Mouse (Mus musculus) layer of hippocampus, adult 2 months (tissue): ENCODE results near the gene Gm11037. TPM values are rescaled to one million over a fixed set of nuclear protein-coding genes. Genes with fewer than 3 reads are reported as not detected.

Source experiments
- DNase-seq, 2 experiments: peaks; one replicate each; pipeline ENCODE4 v3.0.0; 2022; ENCODE audit warnings: low spot score in 2 of 2
- H3K27ac ChIP-seq: fragments of 200-600 bp; 2 replicates; pipeline ENCODE4 v1.8.1; 2022
- H3K4me3 ChIP-seq: fragments of 200-600 bp; 2 replicates; pipeline ENCODE4 v1.8.1; 2022; ENCODE audit warnings: mild to moderate bottlenecking
- CTCF ChIP-seq: fragments of 200-600 bp; conservative IDR thresholded peaks from 2 replicates; pipeline ENCODE4 v1.8.1; 2022; ENCODE audit warnings: antibody characterized with exemption, mild to moderate bottlenecking, moderate library complexity
- total RNA-seq, 2 experiments: library from RNA; stranded (reverse); gene quantifications; 2 replicates each; pipeline ENCODE4 v1.2.3; 2021

Gm11037 gene
- total RNA-seq, 2 experiments from 2014 or later = not detected

- no peak for TF ChIP-seq CTCF
- no peak overlapping the region for H3K27ac ChIP-seq
- H3K4me3 ChIP-seq = no peak overlapping the region
- DNase-seq = no peak
Measured at GRCm38 (mm10) chr2:131105989-131106388, 27.3 kb upstream of the Gm11037 start.

- Histone ChIP-seq H3K4me3 (no peak overlapping the region), H3K27ac (no peak overlapping the region)
- TF ChIP-seq CTCF = no peak
- no peak for DNase-seq
Measured at GRCm38 (mm10) chr2:131118968-131119574, 14.2 kb upstream of the Gm11037 start.

DNA sequence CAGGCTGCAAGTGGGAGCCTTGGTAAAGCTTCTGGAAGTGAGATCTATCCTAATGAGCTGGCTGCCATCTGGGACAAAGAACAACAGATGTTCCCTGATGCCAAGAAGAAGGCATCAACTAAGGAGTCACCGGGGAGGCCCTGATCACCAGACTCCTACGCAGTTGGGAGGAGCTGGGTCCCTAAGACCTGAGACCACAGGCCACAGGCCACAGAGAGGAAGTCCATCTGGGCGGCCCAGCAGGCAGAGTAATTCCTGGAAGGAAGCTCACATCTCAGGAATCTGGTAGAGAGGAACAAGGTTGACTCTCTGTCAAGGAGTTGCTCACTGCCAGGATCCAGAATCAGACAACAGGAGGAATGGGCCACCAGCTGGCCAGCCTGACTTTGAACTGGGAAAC is 9.1 kb upstream of the Gm11037 start:
- peak; percentile 41 to 55 for DNase-seq
- peak overlapping the region; percentile 18; the same call in 1 of the 2 replicates for H3K27ac ChIP-seq
- H3K4me3 ChIP-seq = no peak overlapping the region
- TF ChIP-seq CTCF = no peak

- no peak overlapping the region for H3K27ac ChIP-seq
- no peak for TF ChIP-seq CTCF
- no peak overlapping the region for H3K4me3 ChIP-seq
- DNase-seq = no peak
Measured at GRCm38 (mm10) chr2:131125157-131125963, 7.9 kb upstream of the Gm11037 start.

DNA sequence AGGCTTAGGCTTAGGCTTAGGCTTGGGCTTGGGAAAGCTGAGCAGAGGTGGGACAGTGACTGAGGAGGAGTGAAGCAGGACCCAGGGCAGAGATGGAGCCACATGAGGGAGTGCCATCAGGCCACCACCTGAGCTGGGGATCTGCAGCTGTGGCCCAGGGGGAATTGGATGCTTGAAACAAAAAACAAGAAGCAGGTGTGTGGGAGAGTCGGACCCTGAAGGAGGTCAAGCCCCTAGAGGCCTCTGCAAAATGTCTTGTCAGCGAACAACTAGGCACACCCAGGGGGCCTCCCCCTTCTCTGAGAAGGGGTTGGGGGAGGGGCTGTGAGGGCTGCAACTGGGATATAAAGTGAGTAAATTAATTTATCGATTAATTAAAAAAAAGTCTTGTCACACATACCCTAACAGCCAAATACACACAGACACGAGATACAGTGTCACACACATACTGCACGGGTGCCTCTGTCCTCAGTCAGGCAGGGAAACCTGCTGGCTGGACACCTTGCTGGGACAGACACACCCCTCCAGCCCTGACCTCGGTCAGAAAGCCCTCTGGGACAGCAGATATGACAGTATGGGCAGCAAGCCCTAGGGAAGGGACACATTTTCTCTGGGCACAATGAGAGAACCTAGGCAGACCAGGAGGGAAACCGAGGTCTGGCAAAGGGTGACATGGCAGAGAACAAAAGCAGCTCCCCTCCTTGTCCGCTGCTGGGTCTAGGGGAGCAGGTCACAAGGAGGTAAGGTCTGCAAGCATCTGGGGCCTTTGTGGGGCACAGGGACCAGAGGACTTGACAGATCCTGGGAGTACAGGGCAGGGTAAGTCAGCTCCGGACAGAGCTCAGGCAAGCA is 7.1 kb upstream of the Gm11037 start:
- peak overlapping the region; percentile 24 for H3K27ac ChIP-seq
- DNase-seq = no peak
- H3K4me3 ChIP-seq = no peak overlapping the region
- no peak for TF ChIP-seq CTCF

DNA sequence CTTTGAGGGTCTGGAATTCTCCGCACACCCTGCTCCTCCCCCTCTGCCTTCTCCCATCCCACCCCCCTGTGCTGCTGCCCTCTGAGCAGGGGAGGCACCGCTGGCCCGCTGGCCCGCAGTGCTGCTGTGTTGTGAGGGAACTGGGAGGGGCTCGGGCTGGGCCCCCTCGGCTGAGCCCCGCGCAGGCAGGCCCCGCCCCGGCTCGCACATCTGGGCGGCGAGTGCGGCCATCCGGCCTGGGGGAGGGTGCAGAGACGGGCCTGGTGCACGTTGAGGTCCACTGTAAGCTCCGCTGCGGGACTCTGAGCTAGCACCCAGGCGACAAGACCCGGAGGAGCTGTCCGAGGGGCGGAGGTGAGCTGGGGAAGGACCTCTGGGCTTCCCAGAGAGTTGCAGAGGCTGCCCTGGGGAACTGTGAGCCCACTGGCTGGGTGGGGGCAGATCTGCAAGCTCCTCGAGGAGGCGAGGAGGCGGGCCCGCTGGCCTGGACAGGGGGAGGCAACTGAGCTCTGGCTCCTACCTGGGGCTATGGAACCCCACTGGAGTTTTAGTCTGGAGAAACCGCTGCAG is 6.1 kb upstream of the Gm11037 start, which contains the start of gene Hspa12b:
Gene Hspa12b (plus strand): TSS at position 120 of the 570 bp plus-strand sequence.
- peak within 1 kb of the TSS; percentile 47 for H3K4me3 ChIP-seq
- DNase-seq = no peak
- no peak for TF ChIP-seq CTCF
- H3K27ac ChIP-seq = peak within 1 kb of the TSS; percentile 73

DNA sequence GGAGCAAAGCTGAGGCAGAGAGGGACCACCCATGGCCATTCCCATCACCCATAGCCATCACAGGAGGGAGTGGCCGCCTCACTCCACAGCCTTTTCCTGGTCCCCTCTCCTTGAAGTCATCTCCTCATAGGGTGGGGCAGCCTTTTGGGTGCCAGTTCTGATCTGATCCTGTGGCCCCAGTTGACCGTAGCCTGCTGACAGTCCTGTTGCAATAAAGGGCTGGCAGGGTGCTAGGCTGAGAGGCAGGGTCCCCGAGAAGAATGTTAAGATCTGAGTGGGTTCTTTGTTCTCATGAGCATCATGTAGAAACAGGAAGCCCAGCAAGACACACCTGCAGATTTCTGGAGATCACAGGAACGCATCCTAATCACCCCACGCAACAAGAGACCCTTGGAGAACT is 5.1 kb upstream of the Gm11037 start:
- H3K27ac ChIP-seq = peak overlapping the region; percentile 73
- no peak for DNase-seq
- TF ChIP-seq CTCF = no peak
- peak overlapping the region; percentile 47; the same call in 1 of the 2 replicates for H3K4me3 ChIP-seq

- H3K27ac ChIP-seq = peak overlapping the region; percentile 46; the same call in 1 of the 2 replicates
- TF ChIP-seq CTCF = no peak
- DNase-seq = no peak
- no peak overlapping the region; the same call in 1 of the 2 replicates for H3K4me3 ChIP-seq
Measured at GRCm38 (mm10) chr2:131128636-131129157, 4.6 kb upstream of the Gm11037 start.

DNA sequence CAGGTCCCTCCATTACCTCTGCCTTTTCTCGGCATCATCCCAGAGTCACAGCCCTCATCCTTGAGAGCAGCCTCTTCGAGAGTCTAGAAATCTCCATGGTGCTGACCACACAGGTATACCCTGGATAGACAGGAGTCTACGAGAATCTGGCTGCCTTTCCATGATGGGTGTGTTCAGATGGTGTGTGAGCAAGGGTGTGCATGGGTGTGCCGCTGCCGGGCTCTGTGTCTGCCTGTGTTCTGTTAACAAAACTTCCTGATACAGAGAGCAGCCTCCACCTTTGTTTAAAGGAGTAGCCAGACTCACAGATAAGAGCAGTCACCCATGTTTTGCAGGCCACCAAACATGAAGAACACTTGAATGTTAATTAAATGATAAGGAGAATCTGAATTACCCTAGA is 3.5 kb upstream of the Gm11037 start:
- Histone ChIP-seq H3K27ac (peak overlapping the region; percentile 46; the same call in 1 of the 2 replicates), H3K4me3 (no peak overlapping the region)
- TF ChIP-seq CTCF = no peak
- DNase-seq = no peak

GRCm38 (mm10) chr2:131130849-131131248 is 2.4 kb upstream of the Gm11037 start:
- no peak overlapping the region for H3K4me3 ChIP-seq
- DNase-seq = no peak
- TF ChIP-seq CTCF = no peak
- H3K27ac ChIP-seq = no peak overlapping the region

GRCm38 (mm10) chr2:131132111-131132888 is 997 bp upstream of the Gm11037 start:
- Histone ChIP-seq H3K4me3 (no peak overlapping the region), H3K27ac (no peak overlapping the region)
- no peak for DNase-seq
- no peak for TF ChIP-seq CTCF
